Mouse (Mus musculus): ENCODE data around the gene Spata33. TPM values are rescaled to one million over a fixed set of nuclear protein-coding genes. Genes with fewer than 3 reads are reported as not detected.

Spata33 gene
- total and polyA plus RNA-seq, 2 experiments from 2014 or later = 11.4 to 21.3 TPM

GRCm38 (mm10) chr8:123250940-123251339 is 38.3 kb downstream of the Spata33 start:
- peaks cover 59% of the 10 kb centered on the region for H3K36me3 ChIP-seq (replicated peaks; ENCODE audit: control insufficient read depth, insufficient read depth, low read length)
- 90% methylated on average over 5 of the region's 5 CpGs for WGBS
- ATAC-seq (ENCODE audit: insufficient read depth, low read depth) (no peak), DNase-seq (ENCODE audit: low spot score) (no peak)
- no peak overlapping the region for H3K9ac ChIP-seq (replicated peaks; ENCODE audit: low read depth, low read length)
- H3K9me3 ChIP-seq (replicated peaks; ENCODE audit: control insufficient read depth, low read length) = no peaks in the 10 kb centered on the region
- H3K4me1 ChIP-seq (ENCODE audit: control insufficient read depth, insufficient read depth) = peaks cover 13% of the 10 kb centered on the region
- no peak overlapping the region for H3K4me2 ChIP-seq (ENCODE audit: low read depth, low read length)
- H3K4me3 ChIP-seq (ENCODE audit: low read depth, low read length) = no peak overlapping the region
- TF ChIP-seq EP300 (IDR thresholded peaks at IDR 0.05; ENCODE audit: low read depth) (no peak), CTCF (IDR thresholded peaks at IDR 0.05; ENCODE audit: low read depth) (no peak)
- no peaks in the 10 kb centered on the region for H3K27me3 ChIP-seq (ENCODE audit: control insufficient read depth, insufficient read depth, low read length)
- no peak overlapping the region for H3K27ac ChIP-seq (ENCODE audit: low read depth)

- Histone ChIP-seq H3K9ac (replicated peaks; ENCODE audit: low read depth, low read length) (peak overlapping the region; percentile 79; the same call in 1 of the 2 replicates), H3K36me3 (replicated peaks; ENCODE audit: control insufficient read depth, insufficient read depth, low read length) (peaks cover 56% of the 10 kb centered on the region), H3K27me3 (ENCODE audit: control insufficient read depth, insufficient read depth, low read length) (no peaks in the 10 kb centered on the region), H3K4me3 (ENCODE audit: low read depth, low read length) (peak overlapping the region; percentile 86), H3K9me3 (replicated peaks; ENCODE audit: control insufficient read depth, low read length) (no peaks in the 10 kb centered on the region), H3K4me1 (ENCODE audit: control insufficient read depth, insufficient read depth) (peaks cover 17% of the 10 kb centered on the region), H3K27ac (ENCODE audit: low read depth) (no peak overlapping the region), H3K4me2 (ENCODE audit: low read depth, low read length) (peak overlapping the region; percentile 98)
- ATAC-seq (ENCODE audit: insufficient read depth, low read depth) (no peak), DNase-seq (ENCODE audit: low spot score) (no peak)
- WGBS = 34% methylated on average over 4 of the region's 4 CpGs
- TF ChIP-seq CTCF (IDR thresholded peaks at IDR 0.05; ENCODE audit: low read depth) (no peak), EP300 (IDR thresholded peaks at IDR 0.05; ENCODE audit: low read depth) (no peak)
Observed at GRCm38 (mm10) chr8:123252925-123253324, 40.3 kb downstream of the Spata33 start.

- Histone ChIP-seq H3K27ac (ENCODE audit: low read depth) (peak overlapping the region; percentile 90), H3K4me2 (ENCODE audit: low read depth, low read length) (peak overlapping the region; percentile 98), H3K9ac (replicated peaks; ENCODE audit: low read depth, low read length) (peak overlapping the region; percentile 79), H3K9me3 (replicated peaks; ENCODE audit: control insufficient read depth, low read length) (no peaks in the 10 kb centered on the region), H3K4me3 (ENCODE audit: low read depth, low read length) (peak overlapping the region; percentile 86), H3K4me1 (ENCODE audit: control insufficient read depth, insufficient read depth) (peaks cover 17% of the 10 kb centered on the region), H3K36me3 (replicated peaks; ENCODE audit: control insufficient read depth, insufficient read depth, low read length) (peaks cover 54% of the 10 kb centered on the region), H3K27me3 (ENCODE audit: control insufficient read depth, insufficient read depth, low read length) (no peaks in the 10 kb centered on the region)
- under 1% methylated on average over 37 of the region's 40 CpGs for WGBS
- DNase-seq (ENCODE audit: low spot score) = peak; percentile 40
- no peak for TF ChIP-seq EP300 (IDR thresholded peaks at IDR 0.05; ENCODE audit: low read depth)
- no peak for TF ChIP-seq CTCF (IDR thresholded peaks at IDR 0.05; ENCODE audit: low read depth)
- peak; percentile 0; the same call in 1 of the 2 replicates for ATAC-seq (ENCODE audit: insufficient read depth, low read depth)
Observed at GRCm38 (mm10) chr8:123253451-123254098, 40.9 kb downstream of the Spata33 start.

GRCm38 (mm10) chr8:123254099-123254885 is 41.7 kb downstream of the Spata33 start, which contains the start of the genes Zfp276 and Vps9d1:
TSS of gene Zfp276 (plus strand) at chr8:123254195.
TSS of gene Vps9d1 (minus strand) at chr8:123254348.
- H3K36me3 ChIP-seq (replicated peaks; ENCODE audit: control insufficient read depth, insufficient read depth, low read length) = peaks cover 54% of the 10 kb centered on the region
- DNase-seq (ENCODE audit: low spot score) = peak; percentile 77
- TF ChIP-seq EP300 (IDR thresholded peaks at IDR 0.05; ENCODE audit: low read depth) (no peak), CTCF (IDR thresholded peaks at IDR 0.05; ENCODE audit: low read depth) (no peak)

GRCm38 (mm10) chr8:123255170-123255569 is 42.5 kb downstream of the Spata33 start:
- H3K36me3 ChIP-seq (replicated peaks; ENCODE audit: control insufficient read depth, insufficient read depth, low read length) = peaks cover 54% of the 10 kb centered on the region
- no peaks in the 10 kb centered on the region for H3K9me3 ChIP-seq (replicated peaks; ENCODE audit: control insufficient read depth, low read length)
- 66% methylated on average over 6 of the region's 6 CpGs for WGBS
- TF ChIP-seq CTCF (IDR thresholded peaks at IDR 0.05; ENCODE audit: low read depth) (no peak; the same call in 1 of the 2 replicates), EP300 (IDR thresholded peaks at IDR 0.05; ENCODE audit: low read depth) (no peak)
- peaks cover 17% of the 10 kb centered on the region for H3K4me1 ChIP-seq (ENCODE audit: control insufficient read depth, insufficient read depth)
- DNase-seq (ENCODE audit: low spot score) (no peak), ATAC-seq (ENCODE audit: insufficient read depth, low read depth) (no peak)
- peak overlapping the region; percentile 86 for H3K4me3 ChIP-seq (ENCODE audit: low read depth, low read length)
- no peak overlapping the region for H3K27ac ChIP-seq (ENCODE audit: low read depth)
- H3K9ac ChIP-seq (replicated peaks; ENCODE audit: low read depth, low read length) = peak overlapping the region; percentile 79
- peak overlapping the region; percentile 98 for H3K4me2 ChIP-seq (ENCODE audit: low read depth, low read length)
- no peaks in the 10 kb centered on the region for H3K27me3 ChIP-seq (ENCODE audit: control insufficient read depth, insufficient read depth, low read length)

More at GRCm38 (mm10) chr8:123254099-123254885, 41.7 kb downstream of the Spata33 start, which contains the start of the genes Zfp276 and Vps9d1:
- no peaks in the 10 kb centered on the region for H3K9me3 ChIP-seq (replicated peaks; ENCODE audit: control insufficient read depth, low read length)
- WGBS = under 1% methylated on average over 88 of the region's 99 CpGs
- peak within 1 kb of the TSS; percentile 98 for H3K4me2 ChIP-seq (ENCODE audit: low read depth, low read length)
- peak within 1 kb of the TSS; percentile 79 for H3K9ac ChIP-seq (replicated peaks; ENCODE audit: low read depth, low read length)
- ATAC-seq (ENCODE audit: insufficient read depth, low read depth) = peak; percentile 95
- H3K27ac ChIP-seq (ENCODE audit: low read depth) = peak within 1 kb of the TSS; percentile 90
- H3K4me3 ChIP-seq (ENCODE audit: low read depth, low read length) = peak within 1 kb of the TSS; percentile 86
- H3K4me1 ChIP-seq (ENCODE audit: control insufficient read depth, insufficient read depth) = peaks cover 17% of the 10 kb centered on the region
- H3K27me3 ChIP-seq (ENCODE audit: control insufficient read depth, insufficient read depth, low read length) = no peaks in the 10 kb centered on the region
